Mouse (Mus musculus): ENCODE data around the gene Samd14.
"Not testable (repeated sequence)": the region's sequence is repeated elsewhere in the genome, so short reads cannot be mapped to it uniquely, and the experiment has no call there.

Gene Samd14

GRCm38 (mm10) chr11:95009629-95010014 is at the start of gene Samd14:
Gene Samd14 (plus strand): TSS chr11:95009879.
- DNase-seq (ENCODE audit: extremely low read depth, low read depth, low spot score) = no peak

- DNase-seq (ENCODE audit: extremely low read depth, low read depth, low spot score) = no peak
Measured at GRCm38 (mm10) chr11:94962534-94963101, 47.1 kb upstream of the Samd14 start.

- no peak for DNase-seq (ENCODE audit: extremely low read depth, low read depth, low spot score)
Measured at GRCm38 (mm10) chr11:94967419-94967818, 42.3 kb upstream of the Samd14 start, which contains the start of gene Hils1. Gene Hils1 (plus strand): TSS chr11:94967593.

GRCm38 (mm10) chr11:94968187-94968586 is 41.5 kb upstream of the Samd14 start:
- no peak for DNase-seq (ENCODE audit: extremely low read depth, low read depth, low spot score)

GRCm38 (mm10) chr11:94969709-94970108 is 40.0 kb upstream of the Samd14 start:
- DNase-seq (ENCODE audit: extremely low read depth, low read depth, low spot score) = not testable (repeated sequence)

GRCm38 (mm10) chr11:94970210-94970943 is 39.3 kb upstream of the Samd14 start:
- DNase-seq (ENCODE audit: extremely low read depth, low read depth, low spot score) = no peak

- no peak for DNase-seq (ENCODE audit: extremely low read depth, low read depth, low spot score)
Measured at GRCm38 (mm10) chr11:94971895-94972615, 37.6 kb upstream of the Samd14 start.

- DNase-seq (ENCODE audit: extremely low read depth, low read depth, low spot score) = no peak
Measured at GRCm38 (mm10) chr11:94972887-94973286, 36.8 kb upstream of the Samd14 start.

- no peak for DNase-seq (ENCODE audit: extremely low read depth, low read depth, low spot score)
Measured at GRCm38 (mm10) chr11:94973313-94973712, 36.4 kb upstream of the Samd14 start.

GRCm38 (mm10) chr11:94974951-94975350 is 34.7 kb upstream of the Samd14 start:
- no peak for DNase-seq (ENCODE audit: extremely low read depth, low read depth, low spot score)

- no peak for DNase-seq (ENCODE audit: extremely low read depth, low read depth, low spot score)
Measured at GRCm38 (mm10) chr11:94976199-94976598, 33.5 kb upstream of the Samd14 start, which contains the start of gene Sgca. Gene Sgca (minus strand): TSS chr11:94976327.

GRCm38 (mm10) chr11:94978178-94978915 is 31.3 kb upstream of the Samd14 start:
- no peak for DNase-seq (ENCODE audit: extremely low read depth, low read depth, low spot score)

GRCm38 (mm10) chr11:94978947-94979346 is 30.7 kb upstream of the Samd14 start:
- DNase-seq (ENCODE audit: extremely low read depth, low read depth, low spot score) = no peak

- no peak for DNase-seq (ENCODE audit: extremely low read depth, low read depth, low spot score)
Measured at GRCm38 (mm10) chr11:94979462-94980179, 30.1 kb upstream of the Samd14 start.

- DNase-seq (ENCODE audit: extremely low read depth, low read depth, low spot score) = no peak
Measured at GRCm38 (mm10) chr11:94985140-94985539, 24.5 kb upstream of the Samd14 start.

GRCm38 (mm10) chr11:94985822-94986221 is 23.9 kb upstream of the Samd14 start:
- DNase-seq (ENCODE audit: extremely low read depth, low read depth, low spot score) = no peak

- DNase-seq (ENCODE audit: extremely low read depth, low read depth, low spot score) = no peak
Measured at GRCm38 (mm10) chr11:94986435-94986834, 23.2 kb upstream of the Samd14 start.

GRCm38 (mm10) chr11:94987341-94987740 is 22.3 kb upstream of the Samd14 start:
- peak; percentile 95 for DNase-seq (ENCODE audit: extremely low read depth, low read depth, low spot score)

- DNase-seq (ENCODE audit: extremely low read depth, low read depth, low spot score) = no peak
Measured at GRCm38 (mm10) chr11:94987851-94988250, 21.8 kb upstream of the Samd14 start.

- DNase-seq (ENCODE audit: extremely low read depth, low read depth, low spot score) = peak; percentile 89
Measured at GRCm38 (mm10) chr11:94988780-94989561, 20.7 kb upstream of the Samd14 start.

Measured in fat pad, adult 2 months (tissue).